Mouse (Mus musculus) liver, adult 10 weeks (tissue): Measurements from ENCODE around the gene Ppp1r12c. TPM values are rescaled to one million over a fixed set of nuclear protein-coding genes. Genes with fewer than 3 reads are reported as not detected.

ENCODE experiments used
- polyA plus RNA-seq: library from polyadenylated mRNA; stranded (reverse); fragments of 350-450 nt; fragmentation: Illumina TruSeq; extraction: RNeasy Lipid Tissue Mini Kit (QIAGEN cat#74804); gene quantifications from one replicate; pipeline ENCODE4 v1.2.3, GENCODE M21; 2014; ENCODE audit warnings: low read depth, low replicate concordance

Gene Ppp1r12c
- polyA plus RNA-seq: 6.8 TPM

DNA sequence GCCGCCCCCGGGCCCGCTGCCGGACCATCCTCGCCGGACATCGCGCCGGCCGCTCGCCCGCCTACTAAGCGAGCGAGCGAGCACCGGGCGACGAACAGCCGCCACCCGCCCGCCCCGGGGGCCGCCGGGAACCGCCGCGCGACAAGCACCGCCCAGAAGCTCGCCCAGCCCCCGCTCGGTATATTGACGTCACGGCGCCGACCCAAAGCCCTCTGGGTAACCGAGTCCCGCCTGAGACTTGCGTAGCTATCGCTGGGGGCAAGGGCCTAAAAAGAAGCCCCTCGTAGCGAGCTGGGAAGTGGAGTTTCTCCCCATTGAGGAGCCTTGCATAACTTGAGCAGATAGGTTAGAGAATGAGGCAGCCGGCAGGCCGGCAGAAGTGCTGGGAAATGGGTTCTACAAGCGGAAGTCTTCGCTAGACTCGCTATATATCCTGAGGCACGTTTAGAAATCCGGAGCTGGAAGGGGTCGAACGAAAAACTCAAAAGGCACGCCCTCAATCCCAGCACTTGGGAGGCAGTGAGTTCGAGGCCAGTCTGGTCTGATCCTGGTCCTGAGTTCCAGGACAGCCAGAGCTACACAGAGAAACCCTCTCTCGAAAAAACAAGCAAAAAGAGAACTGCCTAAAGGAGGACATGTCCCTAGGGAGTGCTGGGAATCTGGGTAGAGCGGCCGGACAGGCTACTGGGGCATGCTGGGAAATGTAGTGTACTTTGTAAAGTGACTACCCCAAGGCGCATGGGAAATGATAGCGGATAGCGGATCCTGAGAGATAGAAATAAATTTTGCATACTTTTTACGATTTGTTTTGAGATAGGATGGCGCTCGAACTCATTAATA lies at the start of gene Ppp1r12c:
Gene Ppp1r12c (minus strand): TSS at position 123 of the 840 bp plus-strand sequence.

DNA sequence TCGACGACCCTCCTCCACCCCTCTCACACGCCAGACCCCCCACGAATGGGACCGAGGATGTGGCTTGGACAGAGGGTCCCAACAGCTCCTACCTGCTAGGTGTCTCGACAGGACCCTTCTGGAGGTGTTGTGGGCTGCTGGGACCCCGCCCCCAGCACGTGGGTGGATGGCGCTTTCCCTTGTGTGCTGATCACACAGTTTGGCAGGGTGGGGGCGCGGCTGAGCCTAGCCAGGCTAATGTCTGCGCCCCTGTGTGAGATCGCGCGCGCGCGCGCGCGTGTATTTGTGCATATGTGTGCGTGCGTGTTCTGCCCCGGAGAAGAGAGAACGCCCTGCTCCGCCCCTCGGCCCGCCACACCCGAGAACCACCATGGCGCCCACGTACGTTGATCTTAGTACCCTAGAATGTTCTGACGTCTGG lies 45.8 kb upstream of the Ppp1r12c start, which contains the start of gene Syt5:
Gene Syt5 (minus strand): TSS at position 321 of the 421 bp plus-strand sequence.

GRCm38 (mm10) chr7:4532005-4532729 lies 30.7 kb upstream of the Ppp1r12c start, which contains the start of gene Dnaaf3:
Gene Dnaaf3 (minus strand): TSS chr7:4532453.

GRCm38 (mm10) chr7:4524212-4524922 lies 22.9 kb upstream of the Ppp1r12c start, which contains the start of gene Tnni3:
Gene Tnni3 (minus strand): TSS chr7:4524229.

GRCm38 (mm10) chr7:4516332-4517050 lies 15.0 kb upstream of the Ppp1r12c start, which contains the start of gene Tnnt1:
Gene Tnnt1 (minus strand): TSS chr7:4516382.

DNA sequence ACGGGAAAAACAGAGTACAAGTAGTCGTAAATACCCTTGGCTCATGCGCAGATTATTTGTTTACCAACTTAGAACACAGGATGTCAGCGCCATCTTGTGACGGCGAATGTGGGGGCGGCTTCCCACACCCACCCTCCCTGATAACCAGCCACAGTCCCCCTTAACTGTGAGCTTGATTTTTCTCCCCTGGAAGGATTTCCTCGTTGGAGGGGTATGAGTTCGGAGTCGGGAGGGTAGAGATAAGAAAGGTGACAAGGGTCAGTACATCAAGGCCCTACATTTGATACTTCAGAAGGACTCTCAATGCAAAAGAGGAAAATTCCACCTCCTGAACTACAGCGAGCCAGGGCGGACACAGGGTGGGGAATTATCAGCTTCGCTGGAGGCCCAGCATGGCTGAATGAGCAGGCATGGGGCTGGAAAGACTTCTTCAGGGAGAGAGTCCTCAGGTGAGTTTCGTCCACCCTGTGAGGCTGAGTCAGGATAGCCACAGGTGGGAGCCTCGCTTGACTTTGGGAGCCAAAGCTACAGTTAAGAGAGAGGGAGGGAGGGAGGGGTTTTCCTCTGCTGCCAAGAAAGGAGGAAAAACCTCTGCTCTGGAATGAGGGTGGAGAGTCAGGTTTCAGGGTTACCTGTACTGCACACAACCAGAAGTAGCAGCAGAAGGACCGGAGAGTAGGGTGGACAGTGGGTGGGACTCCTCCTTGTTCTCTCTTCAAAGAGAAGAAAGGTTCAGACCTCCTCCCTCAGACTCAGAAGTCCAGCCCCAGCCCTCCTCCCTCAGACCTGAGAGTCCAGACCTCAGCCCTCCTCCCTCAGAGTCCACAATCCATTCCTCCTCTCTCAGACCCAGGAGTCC lies 40.7 kb downstream of the Ppp1r12c start, which contains the start of gene Eps8l1:
Gene Eps8l1 (plus strand): TSS at position 99 of the 859 bp plus-strand sequence.

DNA sequence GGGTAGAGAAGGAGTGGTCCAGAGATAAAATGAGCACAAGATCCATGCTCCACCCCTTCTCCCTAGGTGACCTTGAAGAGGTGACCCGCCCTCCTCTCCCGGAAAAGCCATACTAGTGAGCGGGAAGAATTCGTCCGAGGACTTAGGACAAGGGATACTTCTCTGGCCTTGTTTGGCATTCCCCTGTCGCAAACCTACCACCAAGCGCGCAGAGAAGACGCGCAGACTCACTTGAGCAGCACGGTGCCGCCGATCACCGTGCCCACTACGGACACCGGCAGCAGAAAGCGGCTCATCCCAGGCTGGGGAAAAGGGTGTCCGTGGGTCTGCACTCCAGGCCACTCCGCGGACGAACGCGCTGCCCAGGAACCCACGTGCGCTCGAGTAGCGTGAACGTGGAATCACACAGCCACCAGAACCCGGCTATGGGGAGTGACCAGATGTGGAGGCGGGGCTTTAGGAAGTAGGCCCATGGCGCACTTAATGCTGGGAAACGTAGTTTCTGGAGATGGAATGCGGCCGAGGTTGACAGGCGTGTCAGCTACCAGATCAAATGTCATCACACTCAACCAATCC lies 56.2 kb downstream of the Ppp1r12c start, which contains the start of gene Rdh13:
Gene Rdh13 (minus strand): TSS at position 434 of the 576 bp plus-strand sequence.

Other genes with a start within 250 kb of the Ppp1r12c start
- gene Ncr1, start 164.0 kb downstream of the Ppp1r12c start, polyA plus RNA-seq: 0.64 TPM
- not detected for gene Gp6, start 103.9 kb downstream of the Ppp1r12c start, polyA plus RNA-seq
- gene Rdh13, start 56.0 kb downstream of the Ppp1r12c start, polyA plus RNA-seq: 2.8 TPM
- 0.11 TPM for gene Eps8l1, start 41.0 kb downstream of the Ppp1r12c start, polyA plus RNA-seq
- 1.3 TPM for gene Tnnt1, start 14.7 kb upstream of the Ppp1r12c start, polyA plus RNA-seq
- not detected for gene Tnni3, start 22.5 kb upstream of the Ppp1r12c start, polyA plus RNA-seq
- not detected for gene Dnaaf3, start 30.8 kb upstream of the Ppp1r12c start, polyA plus RNA-seq
- gene Syt5, start 45.9 kb upstream of the Ppp1r12c start, polyA plus RNA-seq: not detected
- not detected for gene Ptprh, start 102.4 kb upstream of the Ppp1r12c start, polyA plus RNA-seq
- gene Tmem86b, start 129.7 kb upstream of the Ppp1r12c start, polyA plus RNA-seq: 34.6 TPM
- 10.9 TPM for gene Ppp6r1, start 157.3 kb upstream of the Ppp1r12c start, polyA plus RNA-seq
- gene Hspbp1, start 183.4 kb upstream of the Ppp1r12c start, polyA plus RNA-seq: 0.87 TPM
- gene Brsk1, start 188.9 kb upstream of the Ppp1r12c start, polyA plus RNA-seq: not detected
- gene Tmem150b, start 223.6 kb upstream of the Ppp1r12c start, polyA plus RNA-seq: not detected
- gene Kmt5c, start 238.4 kb upstream of the Ppp1r12c start, polyA plus RNA-seq: 1.4 TPM